Mouse (Mus musculus) small intestine, adult 2 months (tissue): ENCODE measurements around the gene Lrrc4c.

Experiments
- CTCF ChIP-seq: fragments of 200-500 bp; IDR thresholded peaks from 2 replicates; pipeline ENCODE4 v1.5.1; 2012; ENCODE audit warnings: low read depth, mild to moderate bottlenecking, control low read depth, inconsistent platforms, low read length, moderate library complexity, mixed read lengths; ENCODE audit not compliant: insufficient replicate concordance, insufficient read length; ENCODE audit errors: extremely low read depth
- POLR2A ChIP-seq: fragments of 200-500 bp; IDR thresholded peaks from 2 replicates; pipeline ENCODE4 v1.6.1; 2012; ENCODE audit warnings: low read depth, mild to moderate bottlenecking, control low read depth, inconsistent platforms, low read length, moderate library complexity

- TF ChIP-seq CTCF, result no peak
- TF ChIP-seq POLR2A, result no peak
Observed at GRCm38 (mm10) chr2:97564509-97564908, 1246.5 kb downstream of the Lrrc4c start.
